Mouse (Mus musculus) brain, embryonic 14.5 days (tissue): ENCODE results near the gene Ackr1.

Source experiments
- CTCF ChIP-seq: fragments of 200-500 bp; IDR thresholded peaks from 2 replicates; pipeline ENCODE4 v1.5.1; 2012; ENCODE audit warnings: inconsistent platforms, mild to moderate bottlenecking, moderate library complexity, borderline replicate concordance; ENCODE audit not compliant: insufficient read depth, insufficient read length; ENCODE audit errors: extremely low read depth
- POLR2A ChIP-seq: fragments of 200-500 bp; IDR thresholded peaks from 2 replicates; pipeline ENCODE4 v1.6.1; 2012; ENCODE audit warnings: mild to moderate bottlenecking, inconsistent platforms, borderline replicate concordance; ENCODE audit not compliant: poor library complexity, insufficient read depth, insufficient read length, severe bottlenecking; ENCODE audit errors: extremely low read depth

DNA sequence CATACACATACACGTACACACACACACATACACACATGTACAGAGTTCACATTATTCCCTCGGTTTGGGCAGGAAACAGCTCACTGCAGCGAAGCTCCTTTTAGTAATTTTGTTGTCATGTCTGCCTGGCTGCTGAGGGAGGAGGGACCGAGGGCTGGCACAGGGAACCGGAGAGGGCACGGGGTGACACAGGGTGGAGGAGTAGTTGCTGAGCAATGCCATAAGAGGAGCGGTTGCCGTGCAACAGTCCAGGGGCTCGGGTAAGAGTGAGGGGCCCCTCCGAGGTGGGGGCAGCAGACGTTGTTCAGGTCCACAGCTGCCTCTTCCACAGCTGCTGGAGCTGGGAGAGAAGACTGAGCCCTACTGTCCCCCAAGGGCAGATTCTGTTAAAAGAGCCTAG, 2.4 kb upstream of the Ackr1 start:
- TF ChIP-seq CTCF (no peak), POLR2A (no peak)
